Mouse (Mus musculus): ENCODE data around the gene H13.
A peak's percentile ranks its signal among the peaks of the same experiment; 100 is the strongest.

DNA sequence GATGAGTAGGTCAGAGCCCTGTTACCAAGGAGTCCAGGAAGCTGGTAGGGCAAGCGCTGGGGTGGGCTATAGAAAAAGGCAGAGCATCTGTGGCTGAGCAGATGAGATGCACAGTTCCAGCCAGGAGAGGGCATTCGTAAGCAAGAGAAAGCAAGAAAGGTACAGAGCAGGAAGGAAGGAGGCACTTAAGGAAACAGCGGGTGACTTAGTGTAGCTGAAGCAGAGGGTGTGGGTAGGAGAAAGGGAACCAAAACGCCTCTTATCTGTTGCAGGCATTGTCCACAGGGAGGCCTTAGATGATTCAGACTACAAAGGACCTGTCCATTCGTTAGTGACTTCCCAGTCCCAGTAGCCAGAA lies 2.4 kb downstream of the H13 start:
- TF ChIP-seq CTCF (IDR thresholded peaks at IDR 0.05; ENCODE audit: control insufficient read depth, insufficient read depth, insufficient read length): peak; percentile 21
- no peak for TF ChIP-seq MYOD1 (IDR thresholded peaks at IDR 0.05; ENCODE audit: control insufficient read depth, insufficient read length, low read depth)
- no peak for TF ChIP-seq FOSL1 (IDR thresholded peaks at IDR 0.05; ENCODE audit: insufficient read depth, low read length, poor library complexity, severe bottlenecking)
- TF ChIP-seq MAX (IDR thresholded peaks at IDR 0.05): no peak
- no peak for TF ChIP-seq USF1 (IDR thresholded peaks at IDR 0.05; ENCODE audit: low read depth)

All from C2C12 (cell line).